Mouse (Mus musculus): Measurements from ENCODE around the gene Mthfsd.

DNA sequence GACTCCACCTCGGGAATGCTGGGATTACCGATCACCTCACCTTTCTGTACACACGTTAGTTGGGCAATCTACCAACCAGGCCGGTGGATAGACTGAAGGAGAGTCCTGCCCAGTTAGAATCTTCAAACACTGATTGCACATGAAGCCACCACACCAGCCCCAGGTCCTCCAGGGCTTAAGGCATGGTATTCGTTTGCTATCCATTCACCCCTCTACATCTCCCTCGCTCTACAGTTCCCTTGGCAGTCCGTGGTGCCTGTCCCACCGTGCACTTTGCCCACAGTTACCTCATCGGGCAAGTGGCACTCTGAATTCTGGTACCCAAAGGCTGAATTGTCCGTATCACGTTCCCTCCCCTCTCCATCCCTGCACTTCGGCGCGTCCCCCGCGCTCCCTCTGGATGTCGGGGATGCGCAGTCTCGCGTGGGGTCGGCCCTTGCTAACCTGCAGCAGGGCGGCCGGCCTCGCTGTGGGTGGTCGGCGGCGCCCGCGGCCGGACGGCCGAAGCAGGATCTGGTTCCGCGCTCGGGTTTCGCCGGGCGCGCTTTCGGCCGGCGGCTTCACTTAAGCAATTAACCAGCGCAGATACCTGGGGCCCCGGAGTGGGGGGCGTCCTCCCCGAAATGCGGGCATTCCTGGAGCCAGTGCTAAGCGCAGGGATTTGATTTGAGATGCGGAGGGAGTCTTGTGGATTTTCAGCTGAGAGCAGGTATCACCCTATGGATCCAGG is 27.7 kb downstream of the Mthfsd start:
- TF ChIP-seq EP300 (IDR thresholded peaks at IDR 0.05), result no peak
- TF ChIP-seq CTCF (IDR thresholded peaks at IDR 0.05), result no peak
